ENCODE assay signal across 8 mouse cellular contexts in the genomic region with DNA sequence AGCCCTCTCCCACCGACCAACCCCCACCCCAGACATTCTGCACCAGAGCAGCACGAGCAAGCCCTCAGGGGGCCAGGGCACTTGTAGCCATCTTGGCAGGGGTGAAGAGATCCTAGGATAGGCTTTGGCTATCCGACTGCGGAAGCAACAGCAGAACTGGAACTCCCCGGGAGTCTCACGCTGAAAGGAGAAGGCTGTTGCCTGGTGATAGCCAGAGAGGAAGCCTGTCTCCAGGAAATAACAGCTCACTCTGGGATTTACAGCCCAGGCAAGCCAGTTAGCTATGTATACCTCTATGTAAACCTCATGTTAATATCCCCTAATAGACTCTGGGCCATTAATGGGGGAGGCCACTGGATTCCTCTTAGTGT. TPM values are rescaled to one million over a fixed set of nuclear protein-coding genes. Genes with fewer than 3 reads are reported as not detected.
A peak's percentile ranks its signal among the peaks of the same experiment; 100 is the strongest.
DNase-seq lines count a peak whose midpoint lies in the region; ATAC-seq and TF ChIP-seq lines count a peak whose summit lies in the region.

No protein-coding gene starts in this region.

- 37% methylated on average over 6 of the region's 6 CpGs for WGBS in midbrain, postnatal 0 days
- 46% methylated on average over 6 of the region's 6 CpGs for WGBS in midbrain, embryonic 11.5 days
- WGBS in embryonic facial prominence, embryonic 13.5 days = 40% methylated on average over 6 of the region's 6 CpGs
- 25% methylated on average over 6 of the region's 6 CpGs for WGBS in hindbrain, postnatal 0 days
- 32% methylated on average over 6 of the region's 6 CpGs for WGBS in lung, embryonic 14.5 days

- ATAC-seq in midbrain, postnatal 0 days (ENCODE audit: low FRiP score) = no peak
- no peak for ATAC-seq in midbrain, embryonic 11.5 days (ENCODE audit: low FRiP score)
- ATAC-seq in embryonic facial prominence, embryonic 13.5 days (ENCODE audit: insufficient number of reproducible peaks, insufficient read depth, low FRiP score, low TSS enrichment, low read depth) = no peak
- 0 out of 2 replicates have a peak, but pooled peaks have one; percentile 16 for ATAC-seq in hindbrain, postnatal 0 days
- no peak; the same call in 1 of the 2 replicates for ATAC-seq in lung, embryonic 14.5 days (ENCODE audit: insufficient read depth)

- no peak for TF ChIP-seq CTCF in midbrain, postnatal 0 days (IDR thresholded peaks at IDR 0.05)
- no peak for TF ChIP-seq CTCF in hindbrain, postnatal 0 days (IDR thresholded peaks at IDR 0.05; ENCODE audit: low read depth)
- no peak for TF ChIP-seq CTCF in lung, embryonic 14.5 days (IDR thresholded peaks at IDR 0.05; ENCODE audit: low read depth)

- H3K9ac ChIP-seq in midbrain, postnatal 0 days (replicated peaks; ENCODE audit: low read length, poor library complexity, severe bottlenecking) = no peak overlapping the region
- H3K9ac ChIP-seq in midbrain, embryonic 11.5 days (ENCODE audit: low read length) = no peak overlapping the region
- H3K9ac ChIP-seq in embryonic facial prominence, embryonic 13.5 days = 0 out of 2 replicates have a peak overlapping the region, but pooled peaks have one; percentile 6
- no peak overlapping the region for H3K9ac ChIP-seq in hindbrain, postnatal 0 days (replicated peaks; ENCODE audit: low read length)
- no peak overlapping the region for H3K9ac ChIP-seq in lung, embryonic 14.5 days

- no peak overlapping the region for H3K4me3 ChIP-seq in midbrain, postnatal 0 days (ENCODE audit: low read depth, low read length)
- H3K4me3 ChIP-seq in midbrain, embryonic 11.5 days (ENCODE audit: low read depth, low read length) = no peak overlapping the region
- H3K4me3 ChIP-seq in embryonic facial prominence, embryonic 13.5 days = no peak overlapping the region
- no peak overlapping the region for H3K4me3 ChIP-seq in hindbrain, postnatal 0 days (ENCODE audit: low read length)
- no peak overlapping the region for H3K4me3 ChIP-seq in lung, embryonic 14.5 days (ENCODE audit: low read depth, low read length)

- intact Hi-C loops in left cerebral cortex, postnatal 25 days (cut with DNase I) = no loop called here

- 0 out of 2 replicates have a peak overlapping the region, but pooled peaks have one; percentile 12 for H3K4me2 ChIP-seq in midbrain, postnatal 0 days (ENCODE audit: low read depth, low read length, poor library complexity, severe bottlenecking)
- no peak overlapping the region for H3K4me2 ChIP-seq in midbrain, embryonic 11.5 days
- peak overlapping the region; percentile 24 for H3K4me2 ChIP-seq in embryonic facial prominence, embryonic 13.5 days
- peak overlapping the region; percentile 27; the same call in 1 of the 2 replicates for H3K4me2 ChIP-seq in hindbrain, postnatal 0 days (ENCODE audit: low read depth, low read length)
- 0 out of 2 replicates have a peak overlapping the region, but pooled peaks have one; percentile 7 for H3K4me2 ChIP-seq in lung, embryonic 14.5 days

- H3K27me3 ChIP-seq in midbrain, postnatal 0 days (ENCODE audit: insufficient read depth, low read length) = no peaks in the 10 kb centered on the region
- H3K27me3 ChIP-seq in midbrain, embryonic 11.5 days (ENCODE audit: control insufficient read depth, insufficient read depth, low read length) = no peaks in the 10 kb centered on the region
- no peaks in the 10 kb centered on the region for H3K27me3 ChIP-seq in embryonic facial prominence, embryonic 13.5 days
- no peaks in the 10 kb centered on the region for H3K27me3 ChIP-seq in hindbrain, postnatal 0 days (ENCODE audit: insufficient read depth, low read length)
- H3K27me3 ChIP-seq in lung, embryonic 14.5 days (ENCODE audit: insufficient read depth, low read length) = no peaks in the 10 kb centered on the region

- DNase-seq in midbrain, postnatal 0 days (ENCODE audit: low spot score) = peak; percentile 24
- DNase-seq in midbrain, embryonic 11.5 days (ENCODE audit: low spot score, missing footprints) = no peak
- peak; percentile 26 for DNase-seq in hindbrain, postnatal 0 days (ENCODE audit: low spot score)
- peak; percentile 44 for DNase-seq in lung, embryonic 14.5 days
- DNase-seq in left cerebral cortex, postnatal 25 days (ENCODE audit: low spot score in 2 of 2) = no peak
- no peak for DNase-seq in adrenal gland, postnatal 25 days
- no peak for DNase-seq in left cerebral cortex, adult 18-20 months (ENCODE audit: low spot score in 2 of 2)

- 0 out of 2 replicates have a peak overlapping the region, but pooled peaks have one; percentile 6 for H3K27ac ChIP-seq in midbrain, postnatal 0 days (ENCODE audit: low read depth, low read length)
- no peak overlapping the region for H3K27ac ChIP-seq in midbrain, embryonic 11.5 days (ENCODE audit: low read depth, low read length)
- peak overlapping the region; percentile 77 for H3K27ac ChIP-seq in embryonic facial prominence, embryonic 13.5 days
- 0 out of 2 replicates have a peak overlapping the region, but pooled peaks have one; percentile 70 for H3K27ac ChIP-seq in hindbrain, postnatal 0 days
- H3K27ac ChIP-seq in lung, embryonic 14.5 days (ENCODE audit: low read depth) = no peak overlapping the region

- peaks cover 8% of the 10 kb centered on the region; the same call in 1 of the 2 replicates for H3K36me3 ChIP-seq in midbrain, postnatal 0 days (ENCODE audit: insufficient read depth, low read length)
- H3K36me3 ChIP-seq in midbrain, embryonic 11.5 days (ENCODE audit: control insufficient read depth, insufficient read depth, low read length) = no peaks in the 10 kb centered on the region
- H3K36me3 ChIP-seq in embryonic facial prominence, embryonic 13.5 days = peaks cover 15% of the 10 kb centered on the region
- no peaks in the 10 kb centered on the region for H3K36me3 ChIP-seq in hindbrain, postnatal 0 days (ENCODE audit: insufficient read depth, low read length)
- H3K36me3 ChIP-seq in lung, embryonic 14.5 days (ENCODE audit: insufficient read depth) = no peaks in the 10 kb centered on the region

- no peaks in the 10 kb centered on the region for H3K9me3 ChIP-seq in midbrain, postnatal 0 days (ENCODE audit: low read length)
- H3K9me3 ChIP-seq in midbrain, embryonic 11.5 days (ENCODE audit: control insufficient read depth, low read length) = no peaks in the 10 kb centered on the region
- H3K9me3 ChIP-seq in embryonic facial prominence, embryonic 13.5 days = no peaks in the 10 kb centered on the region
- H3K9me3 ChIP-seq in hindbrain, postnatal 0 days (ENCODE audit: low read length) = no peaks in the 10 kb centered on the region
- H3K9me3 ChIP-seq in lung, embryonic 14.5 days (ENCODE audit: low read depth, low read length) = no peaks in the 10 kb centered on the region

- H3K4me1 ChIP-seq in midbrain, postnatal 0 days (ENCODE audit: insufficient read depth, low read length) = no peaks in the 10 kb centered on the region
- no peaks in the 10 kb centered on the region for H3K4me1 ChIP-seq in midbrain, embryonic 11.5 days (ENCODE audit: control insufficient read depth, insufficient read depth, low read length)
- H3K4me1 ChIP-seq in embryonic facial prominence, embryonic 13.5 days = peaks cover 26% of the 10 kb centered on the region
- H3K4me1 ChIP-seq in hindbrain, postnatal 0 days (ENCODE audit: insufficient read depth, low read length) = peaks cover 3% of the 10 kb centered on the region; the same call in 1 of the 2 replicates
- no peaks in the 10 kb centered on the region for H3K4me1 ChIP-seq in lung, embryonic 14.5 days (ENCODE audit: insufficient read depth)

RNA-seq across cellular contexts. Expression of gene Lgals3bp, which starts 1.3 kb away (rescaled TPM):
- total RNA-seq in midbrain, postnatal 0 days (2014; rRNA removed) = 17.4 and 19.0 TPM in 2 replicates
- 14.2 and 14.9 TPM in 2 replicates for polyA plus RNA-seq in midbrain, postnatal 0 days (2015; fragmentation: Nextera tagmentation; extraction: Ambion mirVana)
- polyA plus RNA-seq in midbrain, embryonic 11.5 days (2014; fragmentation: Nextera tagmentation; extraction: Ambion mirVana) = 1.7 and 1.8 TPM in 2 replicates
- 5.6 and 6.8 TPM in 2 replicates for polyA plus RNA-seq in embryonic facial prominence, embryonic 13.5 days (2015; fragmentation: Nextera tagmentation; extraction: Ambion mirVana)
- total RNA-seq in hindbrain, postnatal 0 days (2014; rRNA removed) = 25.5 and 30.6 TPM in 2 replicates
- polyA plus RNA-seq in hindbrain, postnatal 0 days (2015; fragmentation: Nextera tagmentation; extraction: Ambion mirVana) = 15.4 and 18.5 TPM in 2 replicates
- 2.9 and 3.8 TPM in 2 replicates for polyA plus RNA-seq in lung, embryonic 14.5 days (2014; fragmentation: Nextera tagmentation; extraction: Ambion mirVana)
- total RNA-seq in left cerebral cortex, postnatal 25 days (2021) = 10 to 100 TPM; 14.2 to 15.2 TPM
- 57.9 and 86.6 TPM in 2 replicates for total RNA-seq in adrenal gland, postnatal 25 days (2021)
- 10 to 100 TPM; 21.7 to 21.9 TPM for total RNA-seq in left cerebral cortex, adult 18-20 months (2021)

RNA-seq across cellular contexts. Expression of gene Cant1, which starts 18.3 kb away (rescaled TPM):
- 51.5 and 55.3 TPM in 2 replicates for total RNA-seq in midbrain, postnatal 0 days (2014; rRNA removed)
- polyA plus RNA-seq in midbrain, postnatal 0 days (2015; fragmentation: Nextera tagmentation; extraction: Ambion mirVana) = 30.0 and 32.2 TPM in 2 replicates
- polyA plus RNA-seq in midbrain, embryonic 11.5 days (2014; fragmentation: Nextera tagmentation; extraction: Ambion mirVana) = 19.4 and 21.7 TPM in 2 replicates
- polyA plus RNA-seq in embryonic facial prominence, embryonic 13.5 days (2015; fragmentation: Nextera tagmentation; extraction: Ambion mirVana) = 28.9 and 30.7 TPM in 2 replicates
- total RNA-seq in hindbrain, postnatal 0 days (2014; rRNA removed) = 47.9 and 51.7 TPM in 2 replicates
- 24.7 and 25.8 TPM in 2 replicates for polyA plus RNA-seq in hindbrain, postnatal 0 days (2015; fragmentation: Nextera tagmentation; extraction: Ambion mirVana)
- 27.7 and 31.4 TPM in 2 replicates for polyA plus RNA-seq in lung, embryonic 14.5 days (2014; fragmentation: Nextera tagmentation; extraction: Ambion mirVana)
- total RNA-seq in left cerebral cortex, postnatal 25 days (2021) = 10 to 100 TPM; 37.4 to 40.7 TPM
- 35.1 and 40.1 TPM in 2 replicates for total RNA-seq in adrenal gland, postnatal 25 days (2021)
- 10 to 100 TPM; 38.7 to 40.4 TPM for total RNA-seq in left cerebral cortex, adult 18-20 months (2021)

RNA-seq across cellular contexts. Expression of gene C1qtnf1, which starts 27.5 kb away (rescaled TPM):
- total RNA-seq in midbrain, postnatal 0 days (2014; rRNA removed) = 7.8 and 8.7 TPM in 2 replicates
- 5.2 and 5.5 TPM in 2 replicates for polyA plus RNA-seq in midbrain, postnatal 0 days (2015; fragmentation: Nextera tagmentation; extraction: Ambion mirVana)
- polyA plus RNA-seq in midbrain, embryonic 11.5 days (2014; fragmentation: Nextera tagmentation; extraction: Ambion mirVana) = 1.7 and 2.6 TPM in 2 replicates
- polyA plus RNA-seq in embryonic facial prominence, embryonic 13.5 days (2015; fragmentation: Nextera tagmentation; extraction: Ambion mirVana) = 14.7 and 16.5 TPM in 2 replicates
- 5.4 TPM in 2 replicates for total RNA-seq in hindbrain, postnatal 0 days (2014; rRNA removed)
- 3.5 and 4.3 TPM in 2 replicates for polyA plus RNA-seq in hindbrain, postnatal 0 days (2015; fragmentation: Nextera tagmentation; extraction: Ambion mirVana)
- polyA plus RNA-seq in lung, embryonic 14.5 days (2014; fragmentation: Nextera tagmentation; extraction: Ambion mirVana) = 6.6 and 7.7 TPM in 2 replicates
- total RNA-seq in left cerebral cortex, postnatal 25 days (2021) = 1 to 10 TPM; 3.6 to 4.2 TPM
- total RNA-seq in adrenal gland, postnatal 25 days (2021) = 11.8 and 18.8 TPM in 2 replicates
- 1 to 10 TPM; 4.3 to 4.6 TPM for total RNA-seq in left cerebral cortex, adult 18-20 months (2021)

RNA-seq across cellular contexts. Expression of gene Timp2, which starts 45.0 kb away (rescaled TPM):
- 212 and 217 TPM in 2 replicates for total RNA-seq in midbrain, postnatal 0 days (2014; rRNA removed)
- polyA plus RNA-seq in midbrain, postnatal 0 days (2015; fragmentation: Nextera tagmentation; extraction: Ambion mirVana) = 129 and 140 TPM in 2 replicates
- 40.1 and 42.8 TPM in 2 replicates for polyA plus RNA-seq in midbrain, embryonic 11.5 days (2014; fragmentation: Nextera tagmentation; extraction: Ambion mirVana)
- 117 and 132 TPM in 2 replicates for polyA plus RNA-seq in embryonic facial prominence, embryonic 13.5 days (2015; fragmentation: Nextera tagmentation; extraction: Ambion mirVana)
- 164 and 170 TPM in 2 replicates for total RNA-seq in hindbrain, postnatal 0 days (2014; rRNA removed)
- 102 and 118 TPM in 2 replicates for polyA plus RNA-seq in hindbrain, postnatal 0 days (2015; fragmentation: Nextera tagmentation; extraction: Ambion mirVana)
- polyA plus RNA-seq in lung, embryonic 14.5 days (2014; fragmentation: Nextera tagmentation; extraction: Ambion mirVana) = 87.3 and 90.4 TPM in 2 replicates
- total RNA-seq in left cerebral cortex, postnatal 25 days (2021) = 100 to 1,000 TPM; 254 to 273 TPM
- total RNA-seq in adrenal gland, postnatal 25 days (2021) = 43.1 and 51.3 TPM in 2 replicates
- 100 to 1,000 TPM; 232 to 261 TPM for total RNA-seq in left cerebral cortex, adult 18-20 months (2021)

RNA-seq across cellular contexts. Expression of gene Cep295nl, which starts 58.3 kb away (rescaled TPM):
- total RNA-seq in midbrain, postnatal 0 days (2014; rRNA removed) = 0.16 and 0.71 TPM in 2 replicates
- polyA plus RNA-seq in midbrain, postnatal 0 days (2015; fragmentation: Nextera tagmentation; extraction: Ambion mirVana) = 0.13 and 0.22 TPM in 2 replicates
- polyA plus RNA-seq in midbrain, embryonic 11.5 days (2014; fragmentation: Nextera tagmentation; extraction: Ambion mirVana) = 0.23 and 0.40 TPM in 2 replicates
- 0.58 and 0.74 TPM in 2 replicates for polyA plus RNA-seq in embryonic facial prominence, embryonic 13.5 days (2015; fragmentation: Nextera tagmentation; extraction: Ambion mirVana)
- total RNA-seq in hindbrain, postnatal 0 days (2014; rRNA removed) = 0.31 and 1.2 TPM in 2 replicates
- 0.20 and 0.47 TPM in 2 replicates for polyA plus RNA-seq in hindbrain, postnatal 0 days (2015; fragmentation: Nextera tagmentation; extraction: Ambion mirVana)
- 0.57 and 0.62 TPM in 2 replicates for polyA plus RNA-seq in lung, embryonic 14.5 days (2014; fragmentation: Nextera tagmentation; extraction: Ambion mirVana)
- 1 to 10 TPM in 1 of 2 experiments, under 1 TPM in 1; 0.66 to 1.2 TPM for total RNA-seq in left cerebral cortex, postnatal 25 days (2021)
- 1.1 and 3.4 TPM in 2 replicates for total RNA-seq in adrenal gland, postnatal 25 days (2021)
- total RNA-seq in left cerebral cortex, adult 18-20 months (2021) = 1 to 10 TPM in 1 of 2 experiments, under 1 TPM in 1; 0.82 to 1.3 TPM

Comparison
In these comparisons a context has a peak if more than half of its experiments do, and no peak if none do; other contexts are left out.
1. DNase-seq: peak in midbrain, postnatal 0 days (single experiment), hindbrain, postnatal 0 days (single experiment) and lung, embryonic 14.5 days (single experiment); none in midbrain, embryonic 11.5 days (single experiment), left cerebral cortex, postnatal 25 days (0 of 2), adrenal gland, postnatal 25 days (single experiment) and left cerebral cortex, adult 18-20 months (0 of 2).
2. H3K27ac ChIP-seq: peak in midbrain, postnatal 0 days (single experiment), embryonic facial prominence, embryonic 13.5 days (single experiment) and hindbrain, postnatal 0 days (single experiment); none in midbrain, embryonic 11.5 days (single experiment) and lung, embryonic 14.5 days (single experiment).